Mouse (Mus musculus) left cerebral cortex, postnatal 36 days (tissue): ENCODE data around the gene Gga3. TPM values are rescaled to one million over a fixed set of nuclear protein-coding genes. Genes with fewer than 3 reads are reported as not detected.
"Not testable (repeated sequence)": the region's sequence is repeated elsewhere in the genome, so short reads cannot be mapped to it uniquely, and the experiment has no call there.

Experiments used
- DNase-seq, 2 experiments: peaks; one replicate each; pipeline ENCODE4 v3.0.0; 2021 to 2022; ENCODE audit warnings: low spot score in 2 of 2, mixed read lengths in 1 of 2
- intact Hi-C: fragments of 180-260 bp; cut with DNase I; formaldehyde crosslinking; loops from one replicate; pipeline ENCODE4 v1.15.1; 2025
- total RNA-seq, 2 experiments: library from RNA; stranded (reverse); gene quantifications; 2 replicates each; pipeline ENCODE4 v1.2.3; 2021

The Gga3 gene
- total RNA-seq = 10 to 100 TPM; 70.2 to 74.3 TPM

GRCm38 (mm10) chr11:115603476-115604303, at the start of gene Gga3, which contains the start of gene Mrps7:
Gga3 (minus strand) TSS chr11:115604051.
Mrps7 (plus strand) TSS chr11:115603925.
- intact Hi-C loops = loop anchor here (5.0 kb wide), 2 partner anchors 66 to 111 kb away; partner anchors contain the start of genes Nt5c and Sumo2
- peak; percentile 91 to 93 for DNase-seq

- DNase-seq = peak in 1 of 2 experiments; percentile 40
- intact Hi-C loops = no loop called here
Observed at GRCm38 (mm10) chr11:115653194-115653593, 49.3 kb upstream of the Gga3 start.

GRCm38 (mm10) chr11:115651680-115652079, 47.8 kb upstream of the Gga3 start:
- intact Hi-C loops = no loop called here
- no peak for DNase-seq

- intact Hi-C loops = loop anchor here (2.0 to 5.0 kb wide), 2 partner anchors 59 to 163 kb away; partner anchors contain the start of genes Caskin2, Grb2 and Tsen54
- DNase-seq = peak; percentile 53 to 59
Observed at GRCm38 (mm10) chr11:115649706-115650105, 45.9 kb upstream of the Gga3 start.

GRCm38 (mm10) chr11:115647459-115647858, 43.6 kb upstream of the Gga3 start:
- peak in 1 of 2 experiments; percentile 32 for DNase-seq
- intact Hi-C loops = loop anchor here (5.0 kb wide), 1 partner anchor 165 kb away; the partner anchor contains the start of genes Caskin2 and Tsen54

- intact Hi-C loops = loop anchor here (1.0 to 5.0 kb wide), 2 partner anchors 68 to 166 kb away; partner anchors contain the start of genes Caskin2 and Tsen54
- no peak for DNase-seq
Observed at GRCm38 (mm10) chr11:115646439-115646838, 42.6 kb upstream of the Gga3 start.

- not testable (repeated sequence) for DNase-seq
- intact Hi-C loops = loop anchor here (5.0 kb wide), 1 partner anchor 167 kb away; the partner anchor contains the start of genes Caskin2 and Tsen54
Observed at GRCm38 (mm10) chr11:115645498-115645897, 41.6 kb upstream of the Gga3 start.

GRCm38 (mm10) chr11:115644308-115644707, 40.5 kb upstream of the Gga3 start:
- intact Hi-C loops = no loop called here
- DNase-seq = no peak

GRCm38 (mm10) chr11:115643265-115643664, 39.4 kb upstream of the Gga3 start:
- intact Hi-C loops = no loop called here

GRCm38 (mm10) chr11:115642705-115643104, 38.9 kb upstream of the Gga3 start:
- intact Hi-C loops = no loop called here
- no peak for DNase-seq

More at GRCm38 (mm10) chr11:115643265-115643664, 39.4 kb upstream of the Gga3 start:
- DNase-seq = no peak

- intact Hi-C loops = no loop called here
- no peak for DNase-seq
Observed at GRCm38 (mm10) chr11:115641664-115642036, 37.8 kb upstream of the Gga3 start.

GRCm38 (mm10) chr11:115640978-115641663, 37.3 kb upstream of the Gga3 start:
- DNase-seq = peak in 1 of 2 experiments; percentile 33
- intact Hi-C loops = no loop called here

- intact Hi-C loops = no loop called here
- no peak for DNase-seq
Observed at GRCm38 (mm10) chr11:115640311-115640828, 36.5 kb upstream of the Gga3 start.

GRCm38 (mm10) chr11:115639540-115639939, 35.7 kb upstream of the Gga3 start:
- intact Hi-C loops = no loop called here
- DNase-seq = no peak

GRCm38 (mm10) chr11:115638498-115639409, 34.9 kb upstream of the Gga3 start:
- DNase-seq = no peak
- intact Hi-C loops = no loop called here

GRCm38 (mm10) chr11:115636960-115637359, 33.1 kb upstream of the Gga3 start:
- DNase-seq = no peak
- intact Hi-C loops = no loop called here

- intact Hi-C loops = no loop called here
- DNase-seq = no peak
Observed at GRCm38 (mm10) chr11:115635484-115635883, 31.6 kb upstream of the Gga3 start.

- DNase-seq = no peak
Observed at GRCm38 (mm10) chr11:115635041-115635440, 31.2 kb upstream of the Gga3 start.

GRCm38 (mm10) chr11:115634109-115634508, 30.3 kb upstream of the Gga3 start:
- no peak for DNase-seq
- intact Hi-C loops = no loop called here

More at GRCm38 (mm10) chr11:115635041-115635440, 31.2 kb upstream of the Gga3 start:
- intact Hi-C loops = no loop called here
